Mouse (Mus musculus): ENCODE results near the gene Stx11. TPM values are rescaled to one million over a fixed set of nuclear protein-coding genes. Genes with fewer than 3 reads are reported as not detected.
"Not testable (repeated sequence)": the region's sequence is repeated elsewhere in the genome, so short reads cannot be mapped to it uniquely, and the experiment has no call there.

Gene Stx11
- polyA plus RNA-seq, 1 experiment from 2014 or later, result 1.2 TPM

GRCm38 (mm10) chr10:12977787-12978212 is 13.7 kb upstream of the Stx11 start:
- Histone ChIP-seq H3K36me3 (no peaks in the 10 kb centered on the region), H3K4me3 (no peak overlapping the region), H3K9me3 (replicated peaks) (no peaks in the 10 kb centered on the region), H3K4me1 (no peaks in the 10 kb centered on the region), H3K27me3 (ENCODE audit: low read depth, poor library complexity, severe bottlenecking) (no peaks in the 10 kb centered on the region), H3K27ac (no peak overlapping the region)
- 88% methylated on average over 9 of the region's 9 CpGs for whole genome bisulfite sequencing
- no peak for DNase-seq (ENCODE audit: low spot score)

- Histone ChIP-seq H3K36me3 (no peaks in the 10 kb centered on the region), H3K9me3 (replicated peaks) (no peaks in the 10 kb centered on the region), H3K27me3 (ENCODE audit: low read depth, poor library complexity, severe bottlenecking) (no peaks in the 10 kb centered on the region), H3K4me3 (no peak overlapping the region), H3K27ac (no peak overlapping the region), H3K4me1 (no peaks in the 10 kb centered on the region)
- DNase-seq (ENCODE audit: low spot score), result no peak
- WGBS, result 91% methylated on average over 7 of the region's 7 CpGs
Measured at GRCm38 (mm10) chr10:12976552-12976951, 12.5 kb upstream of the Stx11 start.

GRCm38 (mm10) chr10:12975957-12976356 is 11.9 kb upstream of the Stx11 start:
- Histone ChIP-seq H3K9me3 (replicated peaks) (no peaks in the 10 kb centered on the region), H3K4me1 (no peaks in the 10 kb centered on the region), H3K36me3 (no peaks in the 10 kb centered on the region), H3K4me3 (no peak overlapping the region), H3K27me3 (ENCODE audit: low read depth, poor library complexity, severe bottlenecking) (no peaks in the 10 kb centered on the region), H3K27ac (no peak overlapping the region)
- no peak for DNase-seq (ENCODE audit: low spot score)
- WGBS, result 93% methylated on average over 7 of the region's 7 CpGs

GRCm38 (mm10) chr10:12975461-12975860 is 11.4 kb upstream of the Stx11 start:
- Histone ChIP-seq H3K4me3 (no peak overlapping the region), H3K27me3 (ENCODE audit: low read depth, poor library complexity, severe bottlenecking) (no peaks in the 10 kb centered on the region), H3K9me3 (replicated peaks) (no peaks in the 10 kb centered on the region), H3K36me3 (no peaks in the 10 kb centered on the region), H3K27ac (no peak overlapping the region), H3K4me1 (no peaks in the 10 kb centered on the region)
- WGBS, result 92% methylated on average over 3 of the region's 3 CpGs
- no peak for DNase-seq (ENCODE audit: low spot score)

GRCm38 (mm10) chr10:12974572-12974971 is 10.5 kb upstream of the Stx11 start:
- Histone ChIP-seq H3K36me3 (no peaks in the 10 kb centered on the region), H3K27me3 (ENCODE audit: low read depth, poor library complexity, severe bottlenecking) (no peaks in the 10 kb centered on the region), H3K4me3 (no peak overlapping the region), H3K4me1 (no peaks in the 10 kb centered on the region), H3K27ac (no peak overlapping the region), H3K9me3 (replicated peaks) (no peaks in the 10 kb centered on the region)
- WGBS, result 92% methylated on average over 6 of the region's 6 CpGs
- DNase-seq (ENCODE audit: low spot score), result no peak

- peaks cover 15% of the 10 kb centered on the region for H3K27me3 ChIP-seq (ENCODE audit: low read depth, poor library complexity, severe bottlenecking)
- no peak overlapping the region for H3K27ac ChIP-seq
- H3K9me3 ChIP-seq (replicated peaks), result no peaks in the 10 kb centered on the region
- no peaks in the 10 kb centered on the region for H3K36me3 ChIP-seq
- 67% methylated on average over 5 of the region's 5 CpGs for WGBS
- H3K4me1 ChIP-seq, result peaks cover 7% of the 10 kb centered on the region
- no peak for DNase-seq (ENCODE audit: low spot score)
- no peak overlapping the region for H3K4me3 ChIP-seq
Measured at GRCm38 (mm10) chr10:12965669-12966180, 1.6 kb upstream of the Stx11 start.

- H3K27ac ChIP-seq, result peak overlapping the region; percentile 84
- H3K4me3 ChIP-seq, result peak overlapping the region; percentile 79
- H3K4me1 ChIP-seq, result peaks cover 7% of the 10 kb centered on the region
- H3K27me3 ChIP-seq (ENCODE audit: low read depth, poor library complexity, severe bottlenecking), result peaks cover 15% of the 10 kb centered on the region
- no peaks in the 10 kb centered on the region for H3K36me3 ChIP-seq
- H3K9me3 ChIP-seq (replicated peaks), result no peaks in the 10 kb centered on the region
- WGBS, result 8% methylated on average over 29 of the region's 29 CpGs
- DNase-seq (ENCODE audit: low spot score), result no peak
Measured at GRCm38 (mm10) chr10:12963362-12964147, 543 bp downstream of the Stx11 start.

- no peaks in the 10 kb centered on the region for H3K36me3 ChIP-seq
- no peak for DNase-seq (ENCODE audit: low spot score)
- no peak overlapping the region for H3K27ac ChIP-seq
- H3K9me3 ChIP-seq (replicated peaks), result no peaks in the 10 kb centered on the region
- H3K27me3 ChIP-seq (ENCODE audit: low read depth, poor library complexity, severe bottlenecking), result peaks cover 15% of the 10 kb centered on the region
- no peak overlapping the region for H3K4me3 ChIP-seq
- peaks cover 7% of the 10 kb centered on the region for H3K4me1 ChIP-seq
Measured at GRCm38 (mm10) chr10:12962238-12962637, 1.9 kb downstream of the Stx11 start.

GRCm38 (mm10) chr10:12961546-12961945 is 2.6 kb downstream of the Stx11 start:
- Histone ChIP-seq H3K27ac (no peak overlapping the region), H3K9me3 (replicated peaks) (no peaks in the 10 kb centered on the region), H3K36me3 (no peaks in the 10 kb centered on the region), H3K27me3 (ENCODE audit: low read depth, poor library complexity, severe bottlenecking) (peaks cover 15% of the 10 kb centered on the region), H3K4me3 (no peak overlapping the region), H3K4me1 (peaks cover 7% of the 10 kb centered on the region)
- no peak for DNase-seq (ENCODE audit: low spot score)
- WGBS, result 85% methylated on average over 8 of the region's 8 CpGs

- H3K27me3 ChIP-seq (ENCODE audit: low read depth, poor library complexity, severe bottlenecking), result peaks cover 1% of the 10 kb centered on the region
- WGBS, result 83% methylated on average over 4 of the region's 4 CpGs
- no peak for DNase-seq (ENCODE audit: low spot score)
Measured at GRCm38 (mm10) chr10:12957271-12957670, 6.8 kb downstream of the Stx11 start.

GRCm38 (mm10) chr10:12955831-12956230 is 8.3 kb downstream of the Stx11 start:
- no peaks in the 10 kb centered on the region for H3K36me3 ChIP-seq
- H3K4me1 ChIP-seq, result no peaks in the 10 kb centered on the region
- no peaks in the 10 kb centered on the region for H3K9me3 ChIP-seq (replicated peaks)
- H3K27me3 ChIP-seq (ENCODE audit: low read depth, poor library complexity, severe bottlenecking), result no peaks in the 10 kb centered on the region
- H3K4me3 ChIP-seq, result no peak overlapping the region
- no peak overlapping the region for H3K27ac ChIP-seq
- DNase-seq (ENCODE audit: low spot score), result no peak
- 77% methylated on average over 1 of the region's 1 CpGs for WGBS

More at GRCm38 (mm10) chr10:12957271-12957670, 6.8 kb downstream of the Stx11 start:
- H3K4me1 ChIP-seq, result no peaks in the 10 kb centered on the region
- H3K27ac ChIP-seq, result no peak overlapping the region
- H3K36me3 ChIP-seq, result no peaks in the 10 kb centered on the region
- no peak overlapping the region for H3K4me3 ChIP-seq
- H3K9me3 ChIP-seq (replicated peaks), result no peaks in the 10 kb centered on the region

GRCm38 (mm10) chr10:12951358-12951757 is 12.7 kb downstream of the Stx11 start:
- not testable (repeated sequence) for H3K27ac ChIP-seq; H3K36me3 ChIP-seq; H3K4me1 ChIP-seq; H3K9me3 ChIP-seq (replicated peaks); H3K27me3 ChIP-seq (ENCODE audit: low read depth, poor library complexity, severe bottlenecking); H3K4me3 ChIP-seq; DNase-seq (ENCODE audit: low spot score)
- 64% methylated on average over 4 of the region's 4 CpGs for WGBS

- DNase-seq (ENCODE audit: low spot score), result no peak
- H3K27ac ChIP-seq, result no peak overlapping the region
- H3K36me3 ChIP-seq, result no peaks in the 10 kb centered on the region
- no peaks in the 10 kb centered on the region for H3K4me1 ChIP-seq
- WGBS, result 84% methylated on average over 7 of the region's 7 CpGs
- no peak overlapping the region for H3K4me3 ChIP-seq
- H3K9me3 ChIP-seq (replicated peaks), result no peaks in the 10 kb centered on the region
- H3K27me3 ChIP-seq (ENCODE audit: low read depth, poor library complexity, severe bottlenecking), result peaks cover 4% of the 10 kb centered on the region; the same call in 1 of the 2 replicates
Measured at GRCm38 (mm10) chr10:12949299-12949698, 14.8 kb downstream of the Stx11 start.
